Mouse (Mus musculus) CH12.LX (cell line): ENCODE measurements around the gene Abhd11. TPM values are rescaled to one million over a fixed set of nuclear protein-coding genes. Genes with fewer than 3 reads are reported as not detected.

Experiments
- DNase-seq: peaks from one replicate; pipeline ENCODE4 v3.0.0-alpha.2; 2013; ENCODE audit errors: extremely low read depth
- H3K27ac ChIP-seq: 2 replicates; pipeline ENCODE4 v1.5.1; 2012; ENCODE audit warnings: low read depth, mild to moderate bottlenecking, control low read depth, moderate library complexity; ENCODE audit not compliant: insufficient read depth
- H3K27me3 ChIP-seq: replicated peaks from 2 replicates; pipeline ENCODE3; 2012; ENCODE audit warnings: inconsistent platforms
- H3K36me3 ChIP-seq, 2 experiments: replicated peaks in 1 of 2; 2 replicates each; pipeline versions ENCODE3 to v1.6.1; 2012; ENCODE audit warnings: inconsistent platforms in 1 of 2, low read length in 1 of 2, mild to moderate bottlenecking in 1 of 2, mixed read lengths in 1 of 2, moderate library complexity in 1 of 2; ENCODE audit not compliant: control insufficient read depth in 1 of 2, insufficient read depth in 1 of 2
- H3K4me1 ChIP-seq, 2 experiments: 2 replicates each; pipeline ENCODE4 v1.6.1; 2012; ENCODE audit warnings: inconsistent platforms in 1 of 2, moderate library complexity in 1 of 2; ENCODE audit not compliant: insufficient read depth in 2 of 2, control insufficient read depth in 1 of 2
- H3K4me2 ChIP-seq: 2 replicates; pipeline ENCODE4 v1.6.1; 2012; ENCODE audit warnings: low read depth, mild to moderate bottlenecking, control low read depth; ENCODE audit not compliant: poor library complexity, insufficient read depth, severe bottlenecking
- H3K4me3 ChIP-seq, 3 experiments: fragments of 150-350 bp in 1 of 3; sonication (generic) in 1 of 3; replicated peaks in 1 of 3; 2 replicates each; pipeline versions ENCODE3 to v1.5.1; 2011 to 2012; ENCODE audit warnings: low read depth in 2 of 3, low read length in 2 of 3, mild to moderate bottlenecking in 2 of 3, moderate library complexity in 2 of 3, control low read depth in 1 of 3, improper control_type of control experiment in 1 of 3, inconsistent platforms in 1 of 3, mixed read lengths in 1 of 3; ENCODE audit not compliant: poor library complexity in 1 of 3
- H3K79me2 ChIP-seq: replicated peaks from 2 replicates; pipeline ENCODE4 v1.6.1; 2012; ENCODE audit warnings: mild to moderate bottlenecking, moderate library complexity; ENCODE audit not compliant: control insufficient read depth, poor library complexity, insufficient read depth, severe bottlenecking; ENCODE audit errors: extremely low read depth
- H3K9ac ChIP-seq: 2 replicates; pipeline ENCODE4 v1.6.1; 2012; ENCODE audit warnings: low read depth, mild to moderate bottlenecking, control low read depth, moderate library complexity; ENCODE audit not compliant: insufficient read depth
- H3K9me3 ChIP-seq: replicated peaks from 2 replicates; pipeline ENCODE3; 2012; ENCODE audit warnings: low read length, inconsistent platforms, mixed read lengths
- BHLHE40 ChIP-seq: IDR thresholded peaks from 2 replicates; pipeline ENCODE4 v1.6.1; 2011; ENCODE audit warnings: mild to moderate bottlenecking, low read depth, low read length, improper control_type of control experiment
- EP300 ChIP-seq: IDR thresholded peaks from 2 replicates; pipeline ENCODE4 v1.6.1; 2011; ENCODE audit warnings: low read length, improper control_type of control experiment
- HCFC1 ChIP-seq: IDR thresholded peaks from 2 replicates; pipeline ENCODE4 v1.6.1; 2012; ENCODE audit warnings: low read depth, mild to moderate bottlenecking, inconsistent platforms, low read length, improper control_type of control experiment
- IRF4 ChIP-seq: IDR thresholded peaks from 2 replicates; pipeline ENCODE4 v1.6.1; 2014; ENCODE audit warnings: low read depth, mild to moderate bottlenecking, inconsistent platforms, low read length, improper control_type of control experiment
- KAT2A ChIP-seq: IDR thresholded peaks from 2 replicates; pipeline ENCODE4 v1.6.1; 2012; ENCODE audit warnings: low read length, improper control_type of control experiment, inconsistent platforms; ENCODE audit not compliant: insufficient replicate concordance
- MAFK ChIP-seq: IDR thresholded peaks from 2 replicates; pipeline ENCODE4 v1.6.1; 2011; ENCODE audit warnings: low read length, improper control_type of control experiment; ENCODE audit not compliant: insufficient replicate concordance
- MAX ChIP-seq: IDR thresholded peaks from 2 replicates; pipeline ENCODE4 v1.6.1; 2011; ENCODE audit warnings: low read length, improper control_type of control experiment
- MAZ ChIP-seq: IDR thresholded peaks from 2 replicates; pipeline ENCODE4 v1.6.1; 2012; ENCODE audit warnings: low read depth, mild to moderate bottlenecking, inconsistent platforms, low read length, improper control_type of control experiment, moderate library complexity
- PAX5 ChIP-seq: IDR thresholded peaks from 2 replicates; pipeline ENCODE4 v1.6.1; 2012; ENCODE audit warnings: low read length, inconsistent platforms, mixed read lengths
- POLR2AphosphoS2 ChIP-seq: IDR thresholded peaks from 2 replicates; pipeline ENCODE4 v1.6.1; 2011; ENCODE audit warnings: low read depth, low read length, improper control_type of control experiment
- SMC3 ChIP-seq: IDR thresholded peaks from 2 replicates; pipeline ENCODE4 v1.6.1; 2011; ENCODE audit warnings: low read depth, low read length, improper control_type of control experiment
- TBP ChIP-seq: conservative IDR thresholded peaks from 2 replicates; pipeline ENCODE4 v1.6.1; 2011; ENCODE audit warnings: low read depth, low read length, improper control_type of control experiment
- TCF12 ChIP-seq: IDR thresholded peaks from 2 replicates; pipeline ENCODE4 v1.6.1; 2014; ENCODE audit warnings: low read depth, mild to moderate bottlenecking, inconsistent platforms, low read length, improper control_type of control experiment
- USF1 ChIP-seq: IDR thresholded peaks from 2 replicates; pipeline ENCODE4 v1.6.1; 2014; ENCODE audit warnings: low read depth, mild to moderate bottlenecking, inconsistent platforms, low read length, improper control_type of control experiment
- ZC3H11A ChIP-seq: IDR thresholded peaks from 2 replicates; pipeline ENCODE4 v1.6.1; 2012; ENCODE audit warnings: low read depth, mild to moderate bottlenecking, inconsistent platforms, low read length, improper control_type of control experiment
- dilution Hi-C: fragments of 300-500 bp; cut with MboI; formaldehyde crosslinking; loops from 2 replicates; pipeline ENCODE4 v1.14.3; 2020; ENCODE audit warnings: low sequenced_read_pairs; ENCODE audit not compliant: extremely low pct_unique_long_range_greater_than_20kb, extremely low pct_ligation_motif_present
- in situ Hi-C: fragments of 300-500 bp; cut with MboI; formaldehyde crosslinking; loops from 3 replicates; pipeline ENCODE4 v1.14.3; 2019; ENCODE audit warnings: low sequenced_read_pairs, low pct_ligation_motif_present, low pct_unique_long_range_greater_than_20kb, mixed read lengths
- polyA plus RNA-seq: library from polyadenylated mRNA; unstranded; fragments of >175 nt; gene quantifications from 2 replicates; pipeline ENCODE4 v1.2.1, GENCODE M21; 2012; ENCODE audit warnings: low read depth; ENCODE audit not compliant: insufficient read length
- total RNA-seq, 2 experiments: library from RNA; depleted of rRNA; stranded (reverse); fragments of 300-350 nt in 1 of 2; fragments of >200 nt in 1 of 2; gene quantifications; 2 replicates each; pipeline ENCODE4 v1.2.3; 2012 to 2014

Gene Abhd11
- total and polyA plus RNA-seq, 3 experiments: 32.1 to 36.6 (median 36.0) TPM

- no peak overlapping the region for H3K4me3 ChIP-seq
- TF ChIP-seq IRF4 (no peak), HCFC1 (no peak), TBP (no peak), POLR2AphosphoS2 (no peak), MAZ (no peak), EP300 (no peak), SMC3 (no peak), KAT2A (no peak), MAFK (no peak), BHLHE40 (no peak), TCF12 (no peak), USF1 (no peak), ZC3H11A (no peak), MAX (no peak)
- no peak overlapping the region for H3K27ac ChIP-seq
- in situ Hi-C loops (no loop called here), dilution Hi-C loops (no loop called here)
- H3K36me3 ChIP-seq: peaks cover 0 to 3% of the 10 kb centered on the region in 2 experiments
- H3K9me3 ChIP-seq: peaks cover 2% of the 10 kb centered on the region
- no peak for DNase-seq
- H3K79me2 ChIP-seq: no peaks in the 10 kb centered on the region
- peaks cover 7 to 18% of the 10 kb centered on the region in 2 experiments; a peak in 3 of 4 replicates for H3K4me1 ChIP-seq
- H3K4me2 ChIP-seq: no peak overlapping the region
- H3K27me3 ChIP-seq: peaks cover 3% of the 10 kb centered on the region
- H3K9ac ChIP-seq: no peak overlapping the region
Observed at GRCm38 (mm10) chr5:135029007-135029854, 20.3 kb downstream of the Abhd11 start.

GRCm38 (mm10) chr5:135032581-135032980, 23.6 kb downstream of the Abhd11 start:
- in situ Hi-C loops: no loop called here
- peaks cover 7% of the 10 kb centered on the region for H3K9me3 ChIP-seq
- no peak for TF ChIP-seq PAX5
- TF ChIP-seq KAT2A: no peak
- TF ChIP-seq, all 38 proteins: peak for 0
- no peaks in the 10 kb centered on the region for H3K27me3 ChIP-seq
- DNase-seq: no peak
- no peak overlapping the region for H3K4me3 ChIP-seq
- H3K9ac ChIP-seq: no peak overlapping the region
- H3K27ac ChIP-seq: no peak overlapping the region
- H3K4me1 ChIP-seq: peaks cover 2 to 11% of the 10 kb centered on the region in 2 experiments; a peak in 2 of 4 replicates
- peaks cover 0 to 13% of the 10 kb centered on the region in 2 experiments for H3K36me3 ChIP-seq
- no peak overlapping the region for H3K4me2 ChIP-seq
- dilution Hi-C loops: no loop called here
- no peaks in the 10 kb centered on the region for H3K79me2 ChIP-seq
